Mouse (Mus musculus) spleen, postnatal 36 days (tissue): ENCODE results near the gene Lpp.

ENCODE experiments used
- DNase-seq, 2 experiments: peaks; one replicate each; pipeline ENCODE4 v3.0.0; 2022; ENCODE audit warnings: low spot score in 2 of 2, mixed read lengths in 1 of 2

The Lpp gene

DNA sequence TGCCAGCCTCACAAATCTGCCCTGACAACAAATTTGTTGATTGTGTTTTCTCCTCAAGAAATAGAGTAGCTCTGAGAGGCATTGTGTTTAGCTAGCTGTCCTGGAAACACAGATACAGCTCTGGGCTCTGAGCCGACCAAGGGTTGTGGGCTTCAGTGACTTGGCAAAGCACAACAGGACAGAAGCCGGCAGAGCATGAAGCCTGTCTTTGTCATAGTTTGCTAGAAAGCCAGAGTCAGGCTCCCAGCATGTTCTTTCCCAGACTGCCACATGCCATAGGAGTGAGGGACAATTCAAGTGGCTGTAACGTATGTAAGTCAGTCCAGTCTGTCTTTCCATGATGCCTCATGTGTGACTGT, 521.1 kb downstream of the Lpp start:
- no peak for DNase-seq

DNA sequence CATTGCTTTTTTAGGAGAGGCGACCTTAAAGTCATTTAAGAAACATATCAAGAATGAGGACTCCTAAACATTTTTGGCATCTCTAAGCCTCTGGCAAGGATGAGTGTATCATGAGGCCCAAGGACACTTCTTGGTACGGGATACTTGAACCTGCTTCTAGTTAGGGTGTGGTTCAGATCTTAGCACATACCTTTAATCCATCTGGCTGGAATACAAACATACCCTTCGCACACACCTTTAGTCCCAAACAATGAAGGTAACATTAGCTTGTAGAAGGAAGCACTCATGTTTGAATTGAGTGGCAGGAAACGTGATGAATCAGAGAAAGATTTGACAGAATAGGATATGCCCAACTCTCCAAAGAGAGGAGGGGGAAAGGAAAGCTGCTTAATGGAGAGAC, 522.2 kb downstream of the Lpp start:
- DNase-seq, result no peak

DNA sequence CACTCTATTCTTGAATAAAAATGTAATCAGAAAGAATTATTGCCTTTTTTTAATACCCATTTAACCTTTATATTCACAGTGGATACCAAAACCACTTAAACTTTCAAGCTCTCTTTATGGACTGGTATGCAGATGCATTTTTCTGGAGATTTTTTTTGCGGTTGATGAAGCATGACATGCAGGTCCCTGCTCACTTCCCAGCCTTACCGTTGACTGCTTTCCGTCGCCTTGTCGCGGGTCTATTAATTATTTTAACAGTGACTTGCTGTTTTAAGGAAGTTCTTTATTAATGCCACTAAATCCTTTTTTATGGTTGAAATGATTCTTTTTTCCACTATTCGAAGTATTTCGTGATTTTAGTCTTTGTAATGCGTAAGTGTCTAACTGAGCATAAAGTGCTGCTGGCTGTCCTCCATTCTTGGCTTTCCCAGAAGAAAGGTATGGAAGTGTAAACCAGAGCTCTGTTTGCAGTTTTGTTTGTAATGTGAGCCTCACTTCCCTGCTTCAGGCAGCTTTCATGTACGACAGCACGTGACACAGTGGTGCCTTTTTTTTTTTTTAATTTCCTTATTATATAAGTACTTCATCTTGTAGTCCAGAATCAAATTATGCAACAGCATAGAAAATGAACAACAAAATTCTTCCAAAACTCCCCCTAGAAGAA, 526.2 kb downstream of the Lpp start:
- DNase-seq, result no peak

DNA sequence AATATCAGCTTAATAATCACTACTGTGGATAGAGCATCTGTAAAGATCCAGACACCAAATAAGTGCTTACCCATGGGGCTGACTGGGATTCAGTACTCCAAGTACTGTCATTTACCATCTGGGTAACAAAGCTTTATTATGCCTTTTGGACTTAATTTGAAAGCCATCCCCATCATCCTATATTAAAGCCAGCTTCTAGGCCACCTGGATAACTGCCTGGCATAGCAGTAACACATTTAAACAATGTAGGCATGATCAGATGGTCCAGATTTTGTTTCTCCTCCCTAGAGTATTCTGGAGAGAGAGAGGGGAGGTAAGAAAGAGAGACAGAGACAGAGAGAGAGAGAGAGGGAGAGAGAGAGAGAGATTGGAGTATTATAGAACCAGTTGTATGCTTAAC, 536.8 kb downstream of the Lpp start:
- DNase-seq, result no peak

DNA sequence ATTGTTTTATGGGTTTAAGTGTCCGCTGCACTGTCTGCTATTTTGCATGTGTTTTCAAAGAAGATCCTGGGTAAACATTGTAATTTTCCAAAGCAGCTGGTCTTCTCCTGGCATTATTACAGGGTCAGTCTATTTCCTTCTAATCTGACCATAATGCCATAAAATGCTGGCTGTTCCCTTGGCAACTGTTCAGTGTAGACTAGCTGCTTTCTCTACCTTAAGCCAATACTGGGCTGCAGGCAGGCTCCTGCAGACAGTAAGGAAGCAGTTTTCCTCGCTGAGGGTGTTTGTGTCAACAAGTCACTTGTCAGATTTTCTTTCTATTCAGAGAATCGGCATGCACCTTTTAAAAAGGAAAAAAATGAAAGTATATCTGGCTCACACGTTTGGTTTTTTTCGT, 537.3 kb downstream of the Lpp start:
- no peak for DNase-seq

DNA sequence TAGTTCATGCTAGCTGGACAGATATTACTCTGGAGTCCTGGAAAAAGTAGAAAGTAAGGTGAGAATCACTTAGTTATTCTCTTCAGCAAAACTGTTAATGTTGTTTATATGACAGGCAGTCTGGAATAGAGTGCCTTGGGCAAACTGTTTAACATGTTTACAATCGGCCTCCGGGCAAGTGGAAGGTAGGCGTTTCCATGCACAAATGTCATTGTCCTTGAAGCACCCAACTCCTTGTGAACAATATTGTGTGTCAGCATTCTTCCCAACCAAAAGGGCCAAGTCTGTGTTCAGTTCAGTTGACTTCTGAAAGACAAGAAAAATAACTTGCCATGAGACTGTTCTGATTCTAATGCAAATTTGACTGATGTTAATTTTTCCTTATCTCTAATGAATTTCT, 539.5 kb downstream of the Lpp start:
- DNase-seq, result no peak

DNA sequence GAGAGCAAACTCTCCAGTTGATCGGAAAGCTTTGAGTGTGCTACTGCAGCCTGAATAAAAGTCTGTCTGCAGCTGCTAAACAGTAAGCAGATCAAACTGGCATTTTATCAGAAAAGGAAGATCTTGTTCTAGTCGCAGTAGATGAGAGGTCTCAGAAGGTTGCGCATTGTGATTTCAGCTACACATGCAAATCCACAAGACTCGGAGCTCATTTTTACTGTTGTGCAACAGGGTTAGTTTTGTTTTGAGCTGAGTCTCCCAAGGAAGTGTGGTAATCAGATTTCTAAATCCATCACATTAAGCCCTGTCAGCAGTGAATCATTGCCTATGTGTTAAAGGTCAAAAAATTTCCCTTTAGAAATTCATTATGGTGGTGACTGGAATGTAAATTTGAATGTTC, 540.4 kb downstream of the Lpp start:
- DNase-seq, result no peak

DNA sequence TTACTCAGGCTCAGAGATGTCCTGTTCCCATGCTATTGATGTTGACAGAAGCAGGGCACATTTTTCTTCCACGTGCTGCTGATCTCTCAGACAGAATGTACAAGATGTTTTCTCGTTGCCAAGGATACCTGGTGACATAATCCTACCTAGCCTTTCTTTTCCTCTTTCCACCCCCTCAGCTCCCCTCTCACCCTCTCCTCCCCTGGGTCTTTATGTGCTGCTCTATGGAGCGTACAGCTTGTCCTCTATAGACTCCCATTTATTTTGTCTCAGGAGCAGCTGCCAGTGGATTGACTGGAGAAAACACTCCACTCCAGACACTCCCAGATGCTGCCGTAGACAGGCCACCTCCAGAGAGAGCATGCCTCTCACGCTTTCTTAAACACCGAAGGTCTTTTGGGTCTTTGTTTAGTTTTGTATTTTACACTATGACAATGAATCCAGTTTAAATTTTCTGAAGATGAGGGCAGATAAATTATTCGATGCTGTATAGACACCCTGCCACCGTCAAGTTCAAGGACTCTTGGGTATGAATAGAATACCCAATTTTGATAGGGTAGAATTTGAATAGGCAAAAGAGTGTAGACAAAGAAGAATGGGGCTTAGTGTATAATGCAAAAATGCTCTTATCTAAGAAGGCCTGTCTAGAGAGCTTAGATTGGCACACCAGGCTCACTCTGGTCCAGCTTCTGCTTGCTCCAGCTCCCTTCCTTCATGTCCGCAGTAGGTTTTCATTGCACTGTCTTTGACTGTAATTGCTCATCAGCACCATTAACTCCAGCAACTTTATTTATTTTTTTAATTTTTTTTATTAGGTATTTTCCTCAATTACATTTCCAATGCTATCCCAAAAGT, 548.2 kb downstream of the Lpp start:
- DNase-seq, result no peak

DNA sequence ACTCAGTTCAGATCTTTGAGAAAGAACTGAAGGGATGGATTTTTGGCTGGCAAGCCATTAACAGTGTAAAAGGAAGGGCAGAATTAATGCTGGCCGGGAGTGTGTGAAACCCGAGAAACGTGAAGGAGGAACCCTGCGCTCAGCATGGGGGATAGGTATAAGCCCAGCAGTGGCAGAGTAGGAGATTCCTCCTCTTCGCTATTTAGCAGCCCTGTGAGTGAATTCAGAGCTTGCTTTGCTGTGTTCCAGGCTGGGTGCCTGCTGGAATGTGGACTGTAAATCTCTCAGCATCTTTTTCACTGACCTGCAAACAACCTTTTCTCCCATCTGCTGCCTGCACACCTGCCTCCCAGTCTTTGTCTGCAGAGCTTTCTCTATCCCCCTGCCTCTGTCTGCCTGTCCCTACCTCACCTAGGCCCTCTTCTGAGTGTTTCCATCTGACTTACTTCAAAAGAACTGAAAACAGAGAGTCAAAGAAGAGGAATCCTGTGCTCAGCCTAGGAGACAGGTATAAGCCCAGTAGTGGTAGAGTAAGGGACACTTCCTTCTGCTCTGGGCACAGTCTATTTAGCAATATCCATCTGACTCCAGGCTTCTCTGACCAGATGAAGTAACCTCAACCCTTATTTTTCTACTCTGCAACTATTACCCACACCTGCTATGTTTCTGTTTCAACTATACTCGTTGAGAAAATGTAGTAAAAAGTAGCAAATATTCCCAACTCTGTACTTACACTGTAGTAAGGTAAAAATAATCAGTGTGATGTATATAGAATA, 550.4 kb downstream of the Lpp start:
- no peak for DNase-seq

DNA sequence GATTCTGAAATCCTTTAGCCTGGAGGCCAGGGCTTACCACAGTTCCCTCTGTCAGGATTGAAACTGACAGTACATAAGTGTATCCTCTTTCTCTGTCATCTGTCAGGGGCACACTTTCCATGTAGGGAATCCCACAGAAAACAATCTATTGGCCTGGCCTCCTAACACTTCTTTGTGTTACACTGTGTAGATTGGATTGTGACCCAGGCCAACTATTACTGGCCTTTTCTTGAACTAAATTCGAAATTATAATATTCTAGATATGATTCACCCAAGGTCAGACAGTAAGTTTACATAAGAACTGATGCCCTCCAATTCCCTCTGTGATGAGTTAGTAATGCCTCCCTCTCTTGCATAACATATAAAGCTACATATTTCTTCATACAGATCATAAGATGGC, 553.0 kb downstream of the Lpp start:
- DNase-seq, result no peak

DNA sequence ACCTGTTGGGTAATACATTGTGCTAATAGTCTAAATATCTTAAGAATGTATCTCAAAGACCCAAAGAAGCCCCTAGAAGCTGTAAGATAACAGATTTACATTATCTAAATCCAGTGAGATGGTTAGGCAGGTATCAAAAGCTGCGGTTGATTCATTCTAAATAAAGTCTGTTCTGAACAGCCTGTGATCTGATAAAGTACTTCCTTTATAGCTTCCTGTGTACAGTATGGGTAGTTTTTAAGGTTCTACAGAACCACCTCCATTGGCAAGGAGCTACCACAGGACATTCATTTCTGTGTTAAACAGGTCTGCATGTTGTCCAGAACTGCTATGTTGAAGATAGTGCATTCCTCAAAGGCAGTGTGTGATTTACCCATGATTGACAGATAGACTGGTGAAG, 554.2 kb downstream of the Lpp start:
- DNase-seq, result no peak

DNA sequence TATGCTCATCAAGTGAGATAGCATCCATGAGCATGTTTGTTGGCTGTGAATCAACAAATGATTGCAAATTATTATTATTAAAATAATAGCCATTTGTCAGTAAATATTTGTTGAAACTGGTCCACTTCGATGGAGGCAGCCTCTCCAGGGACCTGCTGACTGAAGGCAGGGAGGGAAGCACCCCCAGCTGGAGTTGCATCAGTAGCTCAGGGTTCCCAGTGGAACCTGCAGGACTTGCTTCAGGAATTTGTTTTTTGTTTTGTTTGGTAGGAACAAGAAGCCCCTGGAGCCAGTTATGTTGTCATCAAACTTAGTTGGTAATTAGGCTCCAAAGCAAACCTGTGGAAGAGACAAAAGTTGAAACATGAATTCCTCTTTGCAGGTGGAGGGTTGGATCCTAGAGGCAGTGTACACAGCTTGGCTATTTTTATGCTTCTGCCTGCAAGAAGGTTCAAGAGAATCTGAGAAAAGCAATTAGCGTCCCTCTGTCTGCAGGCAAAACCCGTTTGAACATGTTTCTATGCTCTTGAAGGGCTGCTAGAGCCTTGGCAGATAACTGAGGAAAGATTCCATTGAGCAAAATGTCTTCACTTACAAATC, 554.9 kb downstream of the Lpp start:
- no peak for DNase-seq

DNA sequence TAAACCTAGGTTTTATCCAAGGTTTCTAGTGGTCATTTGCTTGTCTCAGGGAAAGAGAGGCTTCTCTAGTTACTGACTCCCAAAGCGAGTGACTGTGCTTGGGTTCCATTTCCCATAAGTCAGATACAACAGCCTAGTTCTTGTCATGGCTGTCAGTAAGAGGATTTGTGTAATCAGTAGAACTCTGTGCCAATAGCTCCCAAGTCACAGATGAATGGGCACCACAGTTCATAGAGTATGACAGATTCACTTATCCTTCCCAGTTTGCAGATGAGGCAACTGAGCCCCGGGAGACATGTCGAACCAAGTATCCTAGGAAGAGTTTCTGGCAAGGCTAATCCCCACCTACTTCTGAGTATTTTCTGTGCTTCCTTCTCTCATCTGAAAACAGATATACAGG, 556.0 kb downstream of the Lpp start:
- DNase-seq, result no peak

DNA sequence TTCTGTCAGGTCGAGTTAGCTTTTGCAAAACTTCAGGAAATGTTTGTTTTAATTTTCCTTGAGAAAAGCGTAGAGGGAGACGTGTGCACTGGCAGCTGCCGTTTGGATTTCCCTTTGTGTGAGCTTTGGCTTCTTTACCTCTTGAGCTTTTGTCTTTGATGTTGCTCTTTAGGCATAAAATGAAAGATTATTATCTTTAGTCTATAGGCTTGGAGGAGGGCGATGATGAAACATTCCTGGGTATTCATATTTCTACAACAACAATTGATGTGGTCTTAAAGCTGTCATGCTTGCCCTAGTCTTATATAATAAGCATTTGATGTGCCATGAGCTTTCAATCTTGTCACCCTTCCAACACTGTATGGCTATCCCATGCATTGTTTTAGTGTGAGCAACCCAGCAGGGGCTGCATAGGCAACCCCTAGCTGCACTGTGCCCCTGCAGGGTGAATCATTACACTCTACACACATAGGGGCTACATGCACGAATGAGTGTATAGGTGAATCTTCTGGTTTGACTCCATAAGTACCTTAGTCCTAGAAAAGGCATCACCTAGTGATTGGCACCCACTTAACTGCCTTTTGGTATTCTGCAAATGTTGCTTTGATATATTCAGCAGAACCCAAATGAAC, 556.9 kb downstream of the Lpp start:
- DNase-seq, result no peak

DNA sequence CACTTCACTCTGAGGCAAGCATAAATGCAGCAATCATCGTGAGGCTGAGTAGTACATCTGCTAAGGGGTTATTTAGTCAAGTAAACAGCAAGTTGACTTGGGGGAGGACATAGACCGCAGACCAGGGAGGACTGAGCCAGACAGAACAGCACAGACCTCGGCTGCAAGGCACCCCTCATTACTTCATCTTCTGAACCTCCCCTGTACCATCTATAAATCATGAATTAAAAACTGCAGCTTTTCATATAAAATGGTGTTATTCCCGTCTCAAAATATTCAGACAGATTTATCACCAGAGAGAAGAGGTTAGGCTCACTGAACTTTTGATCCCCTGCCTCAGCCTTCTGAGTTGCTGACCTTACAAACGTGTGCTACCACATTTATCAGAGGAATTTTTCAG, 558.6 kb downstream of the Lpp start:
- DNase-seq, result no peak

DNA sequence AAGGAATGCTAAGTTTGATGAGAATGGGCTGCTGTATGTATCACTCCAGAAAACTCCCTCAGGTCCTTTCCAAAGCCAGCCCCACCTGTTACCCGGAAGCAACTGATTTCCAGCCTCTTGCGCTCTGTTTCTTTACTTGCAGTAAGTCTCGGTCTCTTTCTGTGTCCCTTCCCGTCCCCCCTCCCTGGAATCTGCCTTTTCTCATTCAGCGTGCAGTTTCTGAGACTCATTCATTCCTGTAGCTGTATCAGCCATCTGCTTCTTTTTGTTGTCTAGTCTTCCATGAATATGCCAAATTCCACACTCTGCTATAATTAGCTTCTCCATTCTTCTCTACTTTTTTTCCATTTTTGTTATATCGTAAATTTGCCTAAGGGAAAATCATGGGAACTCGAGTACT, 561.7 kb downstream of the Lpp start:
- no peak for DNase-seq

DNA sequence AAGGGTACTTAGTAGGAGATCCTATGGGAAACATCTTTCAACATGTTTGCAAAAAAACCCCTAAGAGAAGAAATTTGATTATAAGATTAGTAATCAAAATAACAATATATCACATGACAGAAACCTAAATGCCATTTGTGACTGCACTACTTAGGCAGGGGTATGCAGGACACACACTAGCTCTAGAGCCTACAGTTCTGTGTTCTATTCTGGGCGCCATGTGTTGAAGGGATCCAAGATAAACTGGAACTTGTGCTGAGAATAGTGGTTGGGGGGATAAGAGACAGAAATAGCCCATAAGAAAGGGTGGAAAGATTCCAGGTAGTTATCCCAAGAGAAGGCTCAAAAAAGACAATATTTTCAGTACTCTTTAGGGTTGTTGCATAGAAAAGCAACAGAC, 565.4 kb downstream of the Lpp start:
- no peak for DNase-seq

DNA sequence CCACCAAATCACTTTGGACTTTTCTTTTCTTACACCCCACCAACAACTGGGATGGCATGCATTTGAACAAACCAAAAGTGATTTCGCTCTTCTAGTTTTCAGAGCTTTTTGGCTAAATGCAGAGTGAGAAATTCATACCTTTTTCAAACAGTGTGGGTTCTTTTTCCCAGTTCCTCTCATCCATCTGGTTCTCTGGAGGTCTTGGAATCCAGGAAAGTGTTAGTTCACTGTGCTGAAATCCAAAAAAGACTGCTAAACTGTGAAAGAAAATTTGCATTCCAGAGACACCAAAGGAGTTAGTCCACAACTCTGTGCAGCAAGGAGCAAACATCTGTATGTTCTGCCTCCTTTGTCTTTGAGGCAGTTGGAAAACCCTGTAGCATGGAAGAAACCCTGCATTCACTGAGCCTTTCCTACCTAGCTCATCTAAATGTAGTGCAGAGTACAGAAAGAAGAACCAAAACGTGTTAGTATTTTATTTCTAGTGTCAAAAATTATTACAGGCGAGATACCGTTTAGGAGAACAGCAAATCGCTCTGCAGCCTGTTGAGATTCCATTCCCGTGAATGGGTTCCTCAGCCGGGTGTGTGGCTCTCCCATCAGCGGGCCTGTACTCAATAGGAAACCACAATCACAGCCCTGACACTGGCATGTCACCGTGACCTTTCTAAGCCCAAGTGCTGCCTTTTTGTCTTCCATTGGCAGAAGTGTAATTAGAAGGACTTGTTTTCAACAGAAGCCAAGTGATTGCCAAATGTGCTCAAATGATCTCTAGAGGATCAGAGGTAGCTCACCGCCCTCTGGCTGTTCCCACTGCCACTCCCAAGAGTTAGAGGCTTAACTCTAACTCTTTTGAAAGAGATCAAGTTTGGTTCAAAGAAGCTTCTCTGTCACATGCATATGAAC, 567.8 kb downstream of the Lpp start:
- DNase-seq, result no peak

DNA sequence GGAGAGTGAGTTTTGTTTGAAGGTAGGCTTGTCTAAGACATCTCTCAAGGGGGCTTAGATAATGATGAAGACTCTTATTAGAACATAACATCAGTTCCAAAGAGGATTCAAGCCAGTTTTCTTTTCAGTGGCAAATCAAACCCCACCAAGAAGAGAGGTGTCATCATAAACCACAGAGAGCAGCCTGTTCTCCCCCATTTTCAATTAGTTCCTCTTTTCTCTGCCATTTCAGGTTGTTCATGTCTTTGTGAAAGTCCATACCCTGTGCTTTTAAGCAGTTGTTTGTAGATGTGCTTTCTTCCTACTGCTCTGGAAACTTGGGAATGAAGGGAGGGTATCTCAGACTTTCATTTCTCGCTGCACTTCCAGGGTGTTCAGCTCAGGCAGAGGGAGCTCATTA, 571.0 kb downstream of the Lpp start:
- DNase-seq, result peak; percentile 9 to 33

DNA sequence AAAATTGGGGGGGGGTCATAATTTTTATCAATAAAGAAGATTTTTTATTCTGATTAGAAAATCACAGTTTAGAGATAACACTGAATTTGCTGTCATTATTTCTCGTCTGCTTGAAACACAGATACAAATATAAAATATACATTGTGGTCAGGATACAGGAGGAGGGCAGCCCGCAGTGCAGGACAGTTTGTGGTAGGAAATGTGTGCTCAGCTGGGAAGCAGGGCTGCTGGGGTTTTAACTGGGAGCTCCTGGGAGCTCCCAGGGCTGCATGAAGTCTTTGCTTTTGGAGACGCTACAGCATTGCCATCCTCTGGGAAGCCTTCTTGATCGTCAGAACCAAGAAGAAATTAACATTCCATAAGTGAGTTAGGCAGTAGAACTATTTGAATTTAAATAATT, 571.8 kb downstream of the Lpp start:
- no peak for DNase-seq

DNA sequence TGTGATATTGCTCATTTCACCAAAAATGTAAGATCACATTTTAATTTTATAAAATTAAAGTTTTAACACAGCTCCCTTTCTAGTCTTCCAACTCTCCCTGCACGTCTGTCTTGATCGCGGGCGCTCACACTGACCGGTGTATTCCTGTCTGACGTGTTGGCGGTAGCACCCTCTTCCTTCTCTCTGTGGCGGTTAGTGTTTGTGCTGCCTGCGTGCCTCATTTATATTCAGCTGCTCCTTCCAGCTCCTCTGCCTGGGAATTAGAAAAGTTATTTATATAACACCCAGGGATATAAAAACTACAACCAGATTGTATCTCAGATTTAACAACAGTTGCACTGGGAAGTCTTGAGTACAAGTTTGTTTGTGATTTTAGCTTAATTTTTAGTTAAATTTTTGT, 573.2 kb downstream of the Lpp start:
- DNase-seq, result no peak
